ENCODE assay signal across 12 mouse cellular contexts in genomic region chr1:180626141-180626540, GRCm38 (mm10). TPM values are rescaled to one million over a fixed set of nuclear protein-coding genes. Genes with fewer than 3 reads are reported as not detected.
DNase-seq lines count a peak whose midpoint lies in the region; ATAC-seq lines count a peak whose summit lies in the region.
"Had no signal": no experiment of that assay in that cellular context is flagged by ENCODE, and none has a peak within 500 bp of the region (broad histone marks: within the 10 kb centered on the region; RNA-seq: fewer than 3 reads in every experiment).

No protein-coding gene starts in this region.

- no peak for ATAC-seq in midbrain, embryonic 11.5 days (ENCODE audit: low FRiP score)
- no peak for ATAC-seq in hindbrain, embryonic 12.5 days (ENCODE audit: low FRiP score)
- no peak for ATAC-seq in intestine, embryonic 16.5 days
- ATAC-seq: hindbrain, postnatal 0 days had no signal

- H3K9me3 ChIP-seq in midbrain, embryonic 11.5 days (ENCODE audit: control insufficient read depth, low read length): no peaks in the 10 kb centered on the region
- peaks cover 3% of the 10 kb centered on the region; the same call in 1 of the 2 replicates for H3K9me3 ChIP-seq in hindbrain, embryonic 12.5 days (replicated peaks)
- H3K9me3 ChIP-seq in intestine, embryonic 16.5 days (ENCODE audit: control insufficient read depth, low read length): peaks cover 5% of the 10 kb centered on the region; the same call in 1 of the 2 replicates
- H3K9me3 ChIP-seq: neural tube, embryonic 15.5 days had no signal

- H3K4me2 ChIP-seq in midbrain, embryonic 11.5 days: no peak overlapping the region
- no peak overlapping the region for H3K4me2 ChIP-seq in hindbrain, embryonic 12.5 days (replicated peaks)
- no peak overlapping the region for H3K4me2 ChIP-seq in intestine, embryonic 16.5 days (ENCODE audit: low read depth, low read length)
- H3K4me2 ChIP-seq: neural tube, embryonic 15.5 days had no signal

- 84% methylated on average over 2 of the region's 2 CpGs for WGBS in midbrain, embryonic 11.5 days
- WGBS in hindbrain, embryonic 12.5 days: 74% methylated on average over 2 of the region's 2 CpGs
- WGBS in intestine, embryonic 16.5 days: 76% methylated on average over 2 of the region's 2 CpGs

- no peak overlapping the region for H3K9ac ChIP-seq in midbrain, embryonic 11.5 days (ENCODE audit: low read length)
- no peak overlapping the region for H3K9ac ChIP-seq in hindbrain, embryonic 12.5 days
- no peak overlapping the region for H3K9ac ChIP-seq in intestine, embryonic 16.5 days (ENCODE audit: low read depth, low read length)
- H3K9ac ChIP-seq: neural tube, embryonic 15.5 days had no signal

- H3K36me3 ChIP-seq in midbrain, embryonic 11.5 days (ENCODE audit: control insufficient read depth, insufficient read depth, low read length): no peaks in the 10 kb centered on the region
- H3K36me3 ChIP-seq in hindbrain, embryonic 12.5 days: no peaks in the 10 kb centered on the region
- H3K36me3 ChIP-seq in intestine, embryonic 16.5 days (ENCODE audit: control insufficient read depth, insufficient read depth, low read length): no peaks in the 10 kb centered on the region
- H3K36me3 ChIP-seq: neural tube, embryonic 15.5 days had no signal

- no peaks in the 10 kb centered on the region for H3K27me3 ChIP-seq in midbrain, embryonic 11.5 days (ENCODE audit: control insufficient read depth, insufficient read depth, low read length)
- no peaks in the 10 kb centered on the region for H3K27me3 ChIP-seq in hindbrain, embryonic 12.5 days
- no peaks in the 10 kb centered on the region for H3K27me3 ChIP-seq in intestine, embryonic 16.5 days (replicated peaks; ENCODE audit: control insufficient read depth, insufficient read depth, low read length)
- H3K27me3 ChIP-seq: neural tube, embryonic 15.5 days had no signal

- no peak overlapping the region for H3K27ac ChIP-seq in midbrain, embryonic 11.5 days (ENCODE audit: low read depth, low read length)
- no peak overlapping the region for H3K27ac ChIP-seq in hindbrain, embryonic 12.5 days
- H3K27ac ChIP-seq in intestine, embryonic 16.5 days (ENCODE audit: low read length): no peak overlapping the region
- H3K27ac ChIP-seq: hindbrain, postnatal 0 days; neural tube, embryonic 15.5 days had no signal

- intact Hi-C loops in gastrocnemius, postnatal 36 days (cut with DNase I): no loop called here

- H3K4me1 ChIP-seq in midbrain, embryonic 11.5 days (ENCODE audit: control insufficient read depth, insufficient read depth, low read length): no peaks in the 10 kb centered on the region
- no peaks in the 10 kb centered on the region for H3K4me1 ChIP-seq in hindbrain, embryonic 12.5 days
- no peaks in the 10 kb centered on the region for H3K4me1 ChIP-seq in intestine, embryonic 16.5 days (ENCODE audit: control insufficient read depth, insufficient read depth, low read length)
- H3K4me1 ChIP-seq: neural tube, embryonic 15.5 days had no signal

- peak; percentile 50 for DNase-seq in gastrocnemius, adult 18-20 months (ENCODE audit: low spot score)
- DNase-seq in gastrocnemius, postnatal 36 days: no peak
- peak; percentile 70 to 76 for DNase-seq in heart, adult 9 months (ENCODE audit: low spot score in 2 of 2)
- peak; percentile 69 to 71 for DNase-seq in kidney, adult 8-10 months
- DNase-seq in lung, postnatal 25 days (ENCODE audit: low spot score): peak; percentile 64
- DNase-seq in midbrain, embryonic 11.5 days (ENCODE audit: low spot score, missing footprints): no peak
- DNase-seq: cerebellum, adult 8-10 months; spleen, adult 18-20 months had no signal

- H3K4me3 ChIP-seq in midbrain, embryonic 11.5 days (ENCODE audit: low read depth, low read length): no peak overlapping the region
- H3K4me3 ChIP-seq in hindbrain, embryonic 12.5 days: no peak overlapping the region
- no peak overlapping the region for H3K4me3 ChIP-seq in intestine, embryonic 16.5 days (ENCODE audit: low read length)
- H3K4me3 ChIP-seq: neural tube, embryonic 15.5 days had no signal

RNA-seq across cellular contexts. Expression of gene Lin9, which starts 14.8 kb away (rescaled TPM):
- 1 to 10 TPM; 2.7 to 3.3 TPM for total RNA-seq in gastrocnemius, adult 18-20 months (2021)
- total RNA-seq in gastrocnemius, postnatal 36 days (2021): 1 to 10 TPM; 3.5 to 3.6 TPM
- polyA plus RNA-seq in midbrain, embryonic 11.5 days (2014; fragmentation: Nextera tagmentation; extraction: Ambion mirVana): 26.2 and 30.4 TPM in 2 replicates
- 20.1 and 24.8 TPM in 2 replicates for polyA plus RNA-seq in hindbrain, embryonic 12.5 days (2016; fragmentation: Nextera tagmentation; extraction: Ambion mirVana)
- polyA plus RNA-seq in intestine, embryonic 16.5 days (2015; fragmentation: Nextera tagmentation; extraction: Ambion mirVana): 12.2 and 13.1 TPM in 2 replicates

RNA-seq across cellular contexts. Expression of gene Parp1, which starts 57.4 kb away (rescaled TPM):
- total RNA-seq in gastrocnemius, adult 18-20 months (2021): 10 to 100 TPM; 57.0 to 64.2 TPM
- 10 to 100 TPM; 59.3 to 62.7 TPM for total RNA-seq in gastrocnemius, postnatal 36 days (2021)
- polyA plus RNA-seq in midbrain, embryonic 11.5 days (2014; fragmentation: Nextera tagmentation; extraction: Ambion mirVana): 188 and 213 TPM in 2 replicates
- 174 and 178 TPM in 2 replicates for polyA plus RNA-seq in hindbrain, embryonic 12.5 days (2016; fragmentation: Nextera tagmentation; extraction: Ambion mirVana)
- polyA plus RNA-seq in intestine, embryonic 16.5 days (2015; fragmentation: Nextera tagmentation; extraction: Ambion mirVana): 90.2 and 93.8 TPM in 2 replicates

Comparison
In these comparisons a context has a peak if more than half of its experiments do, and no peak if none do; other contexts are left out.
1. DNase-seq: peak in gastrocnemius, adult 18-20 months (single experiment), heart, adult 9 months (2 of 2), kidney, adult 8-10 months (2 of 2) and lung, postnatal 25 days (single experiment); none in gastrocnemius, postnatal 36 days (0 of 2) and midbrain, embryonic 11.5 days (single experiment).